Mouse (Mus musculus): ENCODE results near the gene Ddx41. TPM values are rescaled to one million over a fixed set of nuclear protein-coding genes. Genes with fewer than 3 reads are reported as not detected.
A peak's percentile ranks its signal among the peaks of the same experiment; 100 is the strongest.

Gene Ddx41
- polyA plus RNA-seq, 1 experiment from 2014 or later = 74.8 TPM

DNA sequence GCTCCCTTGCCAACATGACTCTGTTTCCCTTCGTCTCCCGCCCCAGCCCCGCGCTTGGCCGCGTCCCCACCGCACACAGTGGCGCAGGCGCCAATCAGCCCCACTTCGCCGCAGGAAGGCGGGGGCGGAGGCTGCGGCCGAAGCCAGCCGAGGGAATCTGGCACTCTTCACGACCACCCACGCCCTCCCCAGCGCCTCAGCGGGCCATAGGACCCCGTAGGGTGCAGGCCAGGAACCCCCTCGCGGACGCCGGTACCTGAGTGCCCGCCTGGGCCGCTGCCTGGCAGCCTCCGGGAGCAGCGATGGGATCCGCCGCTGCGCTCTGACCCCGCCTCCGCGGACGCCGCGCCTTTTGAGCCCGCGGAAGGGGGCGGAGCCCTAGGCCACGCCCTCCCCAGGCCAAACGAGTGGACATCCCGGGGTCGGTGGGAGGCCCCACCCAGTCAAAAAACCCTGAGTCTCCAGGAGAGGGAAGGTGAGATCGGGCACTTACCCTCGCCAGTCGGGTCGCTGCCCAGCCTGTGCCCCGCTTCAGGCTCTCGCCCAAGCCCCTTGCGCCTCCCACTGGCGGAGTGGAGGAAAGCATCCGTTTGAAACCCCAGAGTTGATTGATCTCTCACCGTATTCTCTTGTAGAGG lies 23.2 kb downstream of the Ddx41 start, which contains the start of gene Pdlim7:
Gene Pdlim7 (minus strand): TSS at position 566 of the 638 bp plus-strand sequence.
- H3K9me3 ChIP-seq (ENCODE audit: low read depth, low read length) = no peaks in the 10 kb centered on the region
- peak within 1 kb of the TSS; percentile 88 for H3K27ac ChIP-seq (ENCODE audit: low read depth)
- WGBS = under 1% methylated on average over 55 of the region's 55 CpGs
- peak within 1 kb of the TSS; percentile 91 for H3K4me2 ChIP-seq
- peaks cover 21% of the 10 kb centered on the region for H3K4me1 ChIP-seq (ENCODE audit: insufficient read depth)
- peaks cover 29% of the 10 kb centered on the region for H3K36me3 ChIP-seq (ENCODE audit: insufficient read depth)
- ATAC-seq (ENCODE audit: insufficient read depth) (peak; percentile 42), DNase-seq (peak; percentile 94)
- H3K9ac ChIP-seq = peak within 1 kb of the TSS; percentile 80
- H3K4me3 ChIP-seq (ENCODE audit: low read depth, low read length) = peak within 1 kb of the TSS; percentile 77
- TF ChIP-seq CTCF (IDR thresholded peaks at IDR 0.05; ENCODE audit: low read depth) = peak; percentile 85
- H3K27me3 ChIP-seq (ENCODE audit: insufficient read depth, low read length) = no peaks in the 10 kb centered on the region

DNA sequence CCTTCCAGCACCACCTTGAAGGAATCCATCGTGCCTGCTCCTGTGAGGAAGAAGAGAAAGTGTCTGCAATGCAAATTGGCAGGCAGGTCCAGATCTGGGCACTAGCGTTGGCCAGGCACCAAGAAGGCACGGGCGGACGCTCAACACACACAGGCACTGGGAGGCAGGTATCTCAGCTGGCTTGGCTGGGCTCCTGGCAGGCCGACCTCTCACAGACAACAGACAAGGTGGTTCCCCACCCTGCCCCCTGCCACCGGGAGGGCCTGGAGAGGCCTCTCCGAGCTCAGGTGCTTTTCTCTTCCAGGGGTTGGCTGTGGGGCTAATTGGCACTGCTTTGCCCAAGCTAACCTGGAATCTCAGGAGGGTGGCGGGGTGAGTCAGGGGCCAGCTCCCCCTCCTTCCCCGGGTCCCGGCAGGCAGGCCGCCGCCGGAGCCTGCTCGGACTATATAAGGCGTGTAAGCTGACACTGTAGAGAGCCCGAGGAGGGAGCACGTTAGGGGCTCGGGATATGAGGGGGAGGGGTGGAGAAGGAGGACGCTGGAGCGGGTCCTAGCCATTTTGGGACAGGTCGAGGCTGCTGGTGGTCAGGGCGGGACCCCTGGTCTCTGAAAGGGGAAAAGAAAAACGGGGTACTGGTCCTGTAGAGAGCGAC lies 24.0 kb downstream of the Ddx41 start:
- peaks cover 36% of the 10 kb centered on the region for H3K36me3 ChIP-seq (ENCODE audit: insufficient read depth)
- TF ChIP-seq CTCF (IDR thresholded peaks at IDR 0.05; ENCODE audit: low read depth) = no peak
- peak overlapping the region; percentile 80 for H3K9ac ChIP-seq
- peaks cover 21% of the 10 kb centered on the region for H3K4me1 ChIP-seq (ENCODE audit: insufficient read depth)
- ATAC-seq (ENCODE audit: insufficient read depth) (peak; percentile 61), DNase-seq (peak; percentile 84)
- peak overlapping the region; percentile 88 for H3K27ac ChIP-seq (ENCODE audit: low read depth)
- WGBS = under 1% methylated on average over 25 of the region's 25 CpGs
- peak overlapping the region; percentile 91 for H3K4me2 ChIP-seq
- H3K27me3 ChIP-seq (ENCODE audit: insufficient read depth, low read length) = no peaks in the 10 kb centered on the region
- no peaks in the 10 kb centered on the region for H3K9me3 ChIP-seq (ENCODE audit: low read depth, low read length)
- H3K4me3 ChIP-seq (ENCODE audit: low read depth, low read length) = peak overlapping the region; percentile 77

DNA sequence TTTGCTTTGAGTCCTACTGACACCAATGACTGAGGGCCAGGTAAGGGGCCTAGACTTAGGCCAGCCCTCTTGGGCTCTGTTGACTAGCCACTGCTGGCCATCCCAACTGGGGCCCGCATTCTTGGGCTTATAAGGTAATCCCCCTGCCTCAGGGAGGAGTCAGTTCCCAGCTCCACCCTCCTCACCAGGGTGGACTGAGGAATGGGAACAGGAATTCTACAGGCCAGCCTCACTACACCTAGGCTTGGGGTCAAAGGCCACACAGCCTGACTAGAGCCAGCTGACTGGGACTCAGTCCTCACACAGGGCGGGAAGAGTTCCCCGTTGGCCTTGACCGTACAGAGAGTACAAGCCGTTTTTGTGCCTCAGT lies 25.0 kb downstream of the Ddx41 start:
- Histone ChIP-seq H3K9me3 (ENCODE audit: low read depth, low read length) (no peaks in the 10 kb centered on the region), H3K4me1 (ENCODE audit: insufficient read depth) (peaks cover 21% of the 10 kb centered on the region), H3K36me3 (ENCODE audit: insufficient read depth) (peaks cover 46% of the 10 kb centered on the region), H3K4me3 (ENCODE audit: low read depth, low read length) (peak overlapping the region; percentile 77), H3K4me2 (peak overlapping the region; percentile 91), H3K27ac (ENCODE audit: low read depth) (peak overlapping the region; percentile 88), H3K27me3 (ENCODE audit: insufficient read depth, low read length) (no peaks in the 10 kb centered on the region), H3K9ac (peak overlapping the region; percentile 80; the same call in 1 of the 2 replicates)
- no peak for DNase-seq
- ATAC-seq (ENCODE audit: insufficient read depth) = no peak
- no peak for TF ChIP-seq CTCF (IDR thresholded peaks at IDR 0.05; ENCODE audit: low read depth)
- WGBS = 8% methylated on average over 5 of the region's 5 CpGs

DNA sequence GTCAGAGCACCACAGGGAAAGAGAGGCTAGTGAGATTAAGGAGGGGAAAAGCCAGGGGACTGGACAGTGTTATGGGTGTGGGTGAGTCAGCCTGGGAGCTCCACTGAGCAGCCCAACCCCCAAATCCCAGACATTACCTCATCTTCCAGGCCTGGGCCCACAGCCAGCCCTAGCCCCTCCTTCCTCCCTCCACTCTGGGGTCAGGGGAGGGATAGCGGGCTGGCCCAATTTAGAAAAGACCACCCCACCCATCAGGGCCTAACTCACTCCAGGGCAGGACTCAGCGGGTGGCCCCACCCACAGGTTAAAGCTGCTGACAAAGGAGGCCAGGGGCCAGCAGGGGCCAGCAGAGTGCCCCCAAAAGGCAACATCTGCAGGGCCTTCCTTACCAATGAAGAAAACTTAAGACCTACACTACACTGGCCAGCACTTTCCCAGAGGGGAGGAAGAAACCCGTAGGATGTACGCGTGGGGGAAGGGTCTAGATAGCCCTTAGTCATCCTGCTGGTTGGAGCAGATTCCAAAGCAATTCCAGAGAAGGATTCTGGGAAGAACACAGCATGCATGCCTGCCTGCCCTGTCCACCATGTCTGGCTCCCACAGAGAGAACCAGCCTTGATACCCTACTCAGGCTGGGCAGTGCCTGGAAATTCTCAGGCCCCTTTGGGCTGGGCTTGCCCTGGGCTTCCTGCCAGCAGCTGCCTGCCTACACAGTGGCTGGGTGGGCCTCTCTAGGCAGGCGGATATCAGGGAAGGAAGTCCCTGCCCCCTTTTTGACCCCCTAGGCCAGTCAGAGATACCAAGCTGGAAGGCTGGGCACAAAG lies 25.6 kb downstream of the Ddx41 start:
- Histone ChIP-seq H3K4me3 (ENCODE audit: low read depth, low read length) (peak overlapping the region; percentile 77), H3K4me1 (ENCODE audit: insufficient read depth) (peaks cover 21% of the 10 kb centered on the region), H3K9ac (peak overlapping the region; percentile 10; the same call in 1 of the 2 replicates), H3K9me3 (ENCODE audit: low read depth, low read length) (no peaks in the 10 kb centered on the region), H3K4me2 (peak overlapping the region; percentile 91), H3K27ac (ENCODE audit: low read depth) (peak overlapping the region; percentile 88), H3K36me3 (ENCODE audit: insufficient read depth) (peaks cover 52% of the 10 kb centered on the region), H3K27me3 (ENCODE audit: insufficient read depth, low read length) (no peaks in the 10 kb centered on the region)
- WGBS = 4% methylated on average over 6 of the region's 6 CpGs
- peak; percentile 96 for DNase-seq
- peak; percentile 81 for ATAC-seq (ENCODE audit: insufficient read depth)
- TF ChIP-seq CTCF (IDR thresholded peaks at IDR 0.05; ENCODE audit: low read depth) = peak; percentile 43

DNA sequence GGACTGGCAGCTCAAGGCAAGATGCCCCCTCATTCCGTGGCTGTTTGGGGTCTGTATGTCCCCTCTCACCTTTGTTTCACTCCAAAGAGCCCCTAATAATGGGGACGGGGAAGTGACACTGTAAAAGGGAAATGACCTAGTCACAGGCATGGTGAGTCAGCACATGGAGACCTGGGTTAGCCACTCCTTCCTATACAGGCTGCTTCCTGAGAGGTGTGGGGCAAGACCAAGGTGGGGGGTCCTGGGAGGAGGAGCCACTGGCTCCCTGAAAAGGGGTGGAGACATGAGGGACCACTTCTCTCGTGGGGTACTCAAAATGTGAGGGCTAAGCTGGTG lies 26.2 kb downstream of the Ddx41 start:
- Histone ChIP-seq H3K4me3 (ENCODE audit: low read depth, low read length) (peak overlapping the region; percentile 77), H3K4me1 (ENCODE audit: insufficient read depth) (peaks cover 21% of the 10 kb centered on the region), H3K27me3 (ENCODE audit: insufficient read depth, low read length) (no peaks in the 10 kb centered on the region), H3K4me2 (peak overlapping the region; percentile 91), H3K9ac (no peak overlapping the region), H3K9me3 (ENCODE audit: low read depth, low read length) (no peaks in the 10 kb centered on the region), H3K27ac (ENCODE audit: low read depth) (peak overlapping the region; percentile 88), H3K36me3 (ENCODE audit: insufficient read depth) (peaks cover 58% of the 10 kb centered on the region)
- ATAC-seq (ENCODE audit: insufficient read depth) (peak; percentile 11; the same call in 1 of the 2 replicates), DNase-seq (no peak)
- 27% methylated on average over 3 of the region's 3 CpGs for WGBS
- no peak for TF ChIP-seq CTCF (IDR thresholded peaks at IDR 0.05; ENCODE audit: low read depth)

DNA sequence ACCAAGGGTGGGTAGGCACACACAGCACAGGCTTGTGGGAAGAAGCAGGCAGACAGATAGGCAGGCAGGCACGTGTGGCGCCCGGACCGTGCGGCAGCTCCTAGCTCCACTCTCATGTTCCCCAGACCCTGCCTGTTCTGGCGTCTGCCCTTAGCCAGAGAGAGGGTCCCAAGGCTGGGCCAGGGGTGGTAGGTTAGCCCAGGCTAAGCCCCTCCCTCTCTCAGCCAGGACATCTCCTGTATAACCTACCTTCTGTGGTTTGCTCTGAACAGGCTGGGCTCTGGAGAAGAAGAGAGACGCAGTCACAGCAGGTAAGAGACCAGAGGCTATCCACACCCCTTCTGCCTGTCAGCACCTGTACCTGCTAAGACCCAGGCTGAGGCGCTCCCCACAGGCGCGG lies 27.9 kb downstream of the Ddx41 start:
- peaks cover 21% of the 10 kb centered on the region for H3K4me1 ChIP-seq (ENCODE audit: insufficient read depth)
- H3K27ac ChIP-seq (ENCODE audit: low read depth) = no peak overlapping the region
- peaks cover 75% of the 10 kb centered on the region for H3K36me3 ChIP-seq (ENCODE audit: insufficient read depth)
- no peak for DNase-seq
- no peaks in the 10 kb centered on the region for H3K9me3 ChIP-seq (ENCODE audit: low read depth, low read length)
- H3K9ac ChIP-seq = no peak overlapping the region; the same call in 1 of the 2 replicates
- no peak for TF ChIP-seq CTCF (IDR thresholded peaks at IDR 0.05; ENCODE audit: low read depth)
- no peak overlapping the region for H3K4me3 ChIP-seq (ENCODE audit: low read depth, low read length)
- H3K4me2 ChIP-seq = no peak overlapping the region
- ATAC-seq (ENCODE audit: insufficient read depth) = no peak
- no peaks in the 10 kb centered on the region for H3K27me3 ChIP-seq (ENCODE audit: insufficient read depth, low read length)
- 96% methylated on average over 10 of the region's 10 CpGs for WGBS

DNA sequence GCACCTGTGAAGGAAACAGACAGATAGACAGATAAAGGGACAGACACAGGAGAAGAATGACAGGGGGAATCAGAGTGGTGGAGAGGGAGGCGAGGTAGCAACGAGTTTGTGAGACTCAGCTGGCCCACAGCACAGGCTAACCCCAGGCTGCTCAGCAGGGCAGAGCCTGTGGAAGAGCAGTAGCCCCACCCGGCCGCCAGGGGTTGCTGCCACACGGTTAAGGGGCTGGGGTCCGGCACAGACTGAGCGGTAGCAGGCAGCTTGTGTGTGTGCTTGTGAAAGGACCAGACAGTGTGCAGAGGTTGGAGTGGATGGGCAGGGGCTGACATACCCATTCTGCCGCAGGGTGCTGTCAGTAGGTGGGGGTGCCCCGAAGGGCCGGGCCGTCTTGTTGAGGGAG lies 28.6 kb downstream of the Ddx41 start:
- peaks cover 81% of the 10 kb centered on the region for H3K36me3 ChIP-seq (ENCODE audit: insufficient read depth)
- H3K4me2 ChIP-seq = no peak overlapping the region
- H3K27me3 ChIP-seq (ENCODE audit: insufficient read depth, low read length) = no peaks in the 10 kb centered on the region
- H3K27ac ChIP-seq (ENCODE audit: low read depth) = no peak overlapping the region
- peak; percentile 44 for TF ChIP-seq CTCF (IDR thresholded peaks at IDR 0.05; ENCODE audit: low read depth)
- peaks cover 21% of the 10 kb centered on the region for H3K4me1 ChIP-seq (ENCODE audit: insufficient read depth)
- 61% methylated on average over 11 of the region's 11 CpGs for WGBS
- H3K9ac ChIP-seq = no peak overlapping the region
- no peak overlapping the region for H3K4me3 ChIP-seq (ENCODE audit: low read depth, low read length)
- no peak for DNase-seq
- ATAC-seq (ENCODE audit: insufficient read depth) = no peak
- H3K9me3 ChIP-seq (ENCODE audit: low read depth, low read length) = no peaks in the 10 kb centered on the region
